Mouse (Mus musculus) limb, embryonic 11.5 days (tissue): ENCODE measurements around the gene Slc1a2. TPM values are rescaled to one million over a fixed set of nuclear protein-coding genes. Genes with fewer than 3 reads are reported as not detected.

ENCODE experiments used
- ATAC-seq: fragments of 200-750 bp; cut with Nextera tagmentation; 2 replicates; pipeline ENCODE4 v1.8.0; 2017; ENCODE audit warnings: low read depth; ENCODE audit not compliant: insufficient number of reproducible peaks, low FRiP score, low TSS enrichment
- DNase-seq: peaks from one replicate; pipeline ENCODE4 v3.0.0-alpha.2; 2015; ENCODE audit warnings: low spot score
- H3K27ac ChIP-seq: fragments of 300-500 bp; sonication (generic); replicated peaks from 2 replicates; pipeline ENCODE4 v1.5.1; 2014; ENCODE audit warnings: low read depth, mild to moderate bottlenecking, low read length
- H3K27me3 ChIP-seq: fragments of 300-500 bp; sonication (generic); 2 replicates; pipeline ENCODE4 v1.6.1; 2014; ENCODE audit warnings: mild to moderate bottlenecking, low read length, mixed read lengths; ENCODE audit not compliant: control insufficient read depth, insufficient read depth
- H3K36me3 ChIP-seq: fragments of 300-500 bp; sonication (generic); 2 replicates; pipeline ENCODE4 v1.6.1; 2014; ENCODE audit warnings: mild to moderate bottlenecking, low read length, moderate library complexity, mixed read lengths; ENCODE audit not compliant: control insufficient read depth, insufficient read depth
- H3K4me1 ChIP-seq: fragments of 300-500 bp; sonication (generic); 2 replicates; pipeline ENCODE4 v1.6.1; 2014; ENCODE audit warnings: low read length, mixed read lengths; ENCODE audit not compliant: control insufficient read depth, insufficient read depth
- H3K4me2 ChIP-seq: fragments of 300-500 bp; sonication (generic); 2 replicates; pipeline ENCODE4 v1.6.1; 2014; ENCODE audit warnings: low read depth, mild to moderate bottlenecking, moderate library complexity; ENCODE audit not compliant: severe bottlenecking
- H3K4me3 ChIP-seq: fragments of 300-500 bp; sonication (generic); 2 replicates; pipeline ENCODE4 v1.5.1; 2014; ENCODE audit warnings: low read depth, low read length
- H3K9ac ChIP-seq: fragments of 300-500 bp; sonication (generic); 2 replicates; pipeline ENCODE4 v1.6.1; 2014; ENCODE audit warnings: mild to moderate bottlenecking, low read length
- H3K9me3 ChIP-seq: fragments of 300-500 bp; sonication (generic); 2 replicates; pipeline ENCODE4 v1.6.1; 2016; ENCODE audit warnings: low read length; ENCODE audit not compliant: control insufficient read depth
- WGBS: fragments of 180-500 bp; shearing (Covaris S2); extraction: QIAGEN DNeasy Blood & Tissue Kit; methylation state at CpG from one replicate; pipeline ENCODE4 v1.1.7; 2014; 5-methylcytosine and 5-hydroxymethylcytosine counted together
- polyA plus RNA-seq: library from polyadenylated mRNA; unstranded; fragments of >200 nt; fragmentation: Nextera tagmentation; extraction: Ambion mirVana; gene quantifications from 2 replicates; pipeline ENCODE4 v1.2.1, GENCODE M21; 2014

The Slc1a2 gene
- polyA plus RNA-seq, 1 experiment from 2014 or later: 0.11 TPM

GRCm38 (mm10) chr2:102809436-102809835 is 151.0 kb downstream of the Slc1a2 start:
- DNase-seq: no peak
- Histone ChIP-seq H3K9me3 (no peaks in the 10 kb centered on the region), H3K27me3 (no peaks in the 10 kb centered on the region), H3K27ac (no peak overlapping the region), H3K36me3 (no peaks in the 10 kb centered on the region), H3K4me2 (no peak overlapping the region), H3K9ac (no peak overlapping the region), H3K4me3 (no peak overlapping the region), H3K4me1 (no peaks in the 10 kb centered on the region)
- WGBS: 91% methylated on average over 1 of the region's 1 CpGs
- ATAC-seq: no peak

GRCm38 (mm10) chr2:102812756-102813155 is 154.3 kb downstream of the Slc1a2 start:
- no peak overlapping the region for H3K4me2 ChIP-seq
- DNase-seq: no peak
- WGBS: 66% methylated on average over 4 of the region's 4 CpGs

GRCm38 (mm10) chr2:102815289-102815809 is 156.9 kb downstream of the Slc1a2 start:
- H3K27me3 ChIP-seq: no peaks in the 10 kb centered on the region
- H3K27ac ChIP-seq: no peak overlapping the region
- H3K9me3 ChIP-seq: no peaks in the 10 kb centered on the region
- 0 out of 2 replicates have a peak, but pooled peaks cover 1% of the 10 kb centered on the region for H3K4me1 ChIP-seq
- 69% methylated on average over 6 of the region's 6 CpGs for WGBS
- no peak for ATAC-seq
- no peak overlapping the region for H3K9ac ChIP-seq
- no peaks in the 10 kb centered on the region for H3K36me3 ChIP-seq
- DNase-seq: no peak
- H3K4me3 ChIP-seq: no peak overlapping the region
- no peak overlapping the region for H3K4me2 ChIP-seq

More at GRCm38 (mm10) chr2:102812756-102813155, 154.3 kb downstream of the Slc1a2 start:
- Histone ChIP-seq H3K9me3 (no peaks in the 10 kb centered on the region), H3K36me3 (no peaks in the 10 kb centered on the region), H3K9ac (no peak overlapping the region), H3K27ac (no peak overlapping the region), H3K4me1 (no peaks in the 10 kb centered on the region), H3K27me3 (no peaks in the 10 kb centered on the region), H3K4me3 (no peak overlapping the region)
- ATAC-seq: no peak

GRCm38 (mm10) chr2:102820225-102820711 is 161.8 kb downstream of the Slc1a2 start:
- Histone ChIP-seq H3K27me3 (no peaks in the 10 kb centered on the region), H3K36me3 (no peaks in the 10 kb centered on the region), H3K9ac (no peak overlapping the region), H3K4me3 (no peak overlapping the region), H3K27ac (peak overlapping the region; percentile 53; the same call in 1 of the 2 replicates), H3K4me2 (no peak overlapping the region), H3K4me1 (0 out of 2 replicates have a peak, but pooled peaks cover 2% of the 10 kb centered on the region), H3K9me3 (no peaks in the 10 kb centered on the region)
- DNase-seq: peak; percentile 77
- 11% methylated on average over 5 of the region's 5 CpGs for WGBS
- peak; percentile 86 for ATAC-seq

- Histone ChIP-seq H3K36me3 (no peaks in the 10 kb centered on the region), H3K27me3 (no peaks in the 10 kb centered on the region), H3K9ac (no peak overlapping the region), H3K4me3 (no peak overlapping the region), H3K9me3 (no peaks in the 10 kb centered on the region), H3K4me1 (0 out of 2 replicates have a peak, but pooled peaks cover 2% of the 10 kb centered on the region), H3K27ac (peak overlapping the region; percentile 53; the same call in 1 of the 2 replicates), H3K4me2 (no peak overlapping the region)
- WGBS: 81% methylated on average over 8 of the region's 8 CpGs
- ATAC-seq (0 out of 2 replicates have a peak, but pooled peaks have one; percentile 63), DNase-seq (peak; percentile 27)
Measured at GRCm38 (mm10) chr2:102820790-102821189, 162.3 kb downstream of the Slc1a2 start.

GRCm38 (mm10) chr2:102822036-102822435 is 163.6 kb downstream of the Slc1a2 start:
- no peaks in the 10 kb centered on the region for H3K9me3 ChIP-seq
- no peaks in the 10 kb centered on the region for H3K27me3 ChIP-seq
- H3K4me2 ChIP-seq: no peak overlapping the region
- no peak overlapping the region for H3K9ac ChIP-seq
- 0 out of 2 replicates have a peak, but pooled peaks cover 2% of the 10 kb centered on the region for H3K4me1 ChIP-seq
- H3K27ac ChIP-seq: no peak overlapping the region
- DNase-seq (no peak), ATAC-seq (no peak)
- H3K36me3 ChIP-seq: no peaks in the 10 kb centered on the region
- no peak overlapping the region for H3K4me3 ChIP-seq
- 89% methylated on average over 6 of the region's 6 CpGs for WGBS

GRCm38 (mm10) chr2:102825961-102826633 is 167.6 kb downstream of the Slc1a2 start:
- 89% methylated on average over 9 of the region's 9 CpGs for WGBS
- ATAC-seq: no peak
- no peak overlapping the region for H3K27ac ChIP-seq

GRCm38 (mm10) chr2:102827841-102828240 is 169.4 kb downstream of the Slc1a2 start:
- WGBS: 78% methylated on average over 1 of the region's 1 CpGs
- no peaks in the 10 kb centered on the region for H3K9me3 ChIP-seq
- no peaks in the 10 kb centered on the region for H3K36me3 ChIP-seq
- no peak overlapping the region for H3K4me3 ChIP-seq
- H3K27me3 ChIP-seq: no peaks in the 10 kb centered on the region
- DNase-seq: no peak
- no peak for ATAC-seq
- H3K4me1 ChIP-seq: no peaks in the 10 kb centered on the region
- H3K4me2 ChIP-seq: no peak overlapping the region
- H3K27ac ChIP-seq: no peak overlapping the region
- H3K9ac ChIP-seq: no peak overlapping the region

More at GRCm38 (mm10) chr2:102825961-102826633, 167.6 kb downstream of the Slc1a2 start:
- Histone ChIP-seq H3K9me3 (no peaks in the 10 kb centered on the region), H3K27me3 (no peaks in the 10 kb centered on the region), H3K9ac (no peak overlapping the region), H3K4me3 (no peak overlapping the region), H3K4me1 (no peaks in the 10 kb centered on the region), H3K36me3 (no peaks in the 10 kb centered on the region), H3K4me2 (no peak overlapping the region)
- DNase-seq: no peak
